Mouse (Mus musculus) neural tube, embryonic 14.5 days (tissue): ENCODE measurements around the gene Park7. TPM values are rescaled to one million over a fixed set of nuclear protein-coding genes. Genes with fewer than 3 reads are reported as not detected.

Experiments
- ATAC-seq: fragments of 200-750 bp; cut with Nextera tagmentation; 2 replicates; pipeline ENCODE4 v1.8.0; 2017; ENCODE audit warnings: low read depth, mild to moderate bottlenecking, moderate TSS enrichment, moderate library complexity
- H3K27ac ChIP-seq: fragments of 300-500 bp; sonication (generic); 2 replicates; pipeline ENCODE4 v1.5.1; 2014; ENCODE audit warnings: low read depth, mild to moderate bottlenecking, control low read depth, low read length, moderate library complexity, mixed read lengths
- H3K27me3 ChIP-seq: fragments of 300-500 bp; sonication (generic); 2 replicates; pipeline ENCODE4 v1.6.1; 2014; ENCODE audit warnings: low read length; ENCODE audit not compliant: control insufficient read depth, insufficient read depth
- H3K36me3 ChIP-seq: fragments of 300-500 bp; sonication (generic); 2 replicates; pipeline ENCODE4 v1.6.1; 2014; ENCODE audit warnings: low read length, mixed read lengths; ENCODE audit not compliant: control insufficient read depth, insufficient read depth
- H3K4me1 ChIP-seq: fragments of 300-500 bp; sonication (generic); 2 replicates; pipeline ENCODE4 v1.6.1; 2014; ENCODE audit warnings: low read length; ENCODE audit not compliant: control insufficient read depth, insufficient read depth
- H3K4me2 ChIP-seq: fragments of 300-500 bp; sonication (generic); 2 replicates; pipeline ENCODE4 v1.6.1; 2014; ENCODE audit warnings: mild to moderate bottlenecking, low read depth, low read length, control low read depth
- H3K4me3 ChIP-seq: fragments of 300-500 bp; sonication (generic); 2 replicates; pipeline ENCODE4 v1.5.1; 2014; ENCODE audit warnings: low read depth, low read length, control low read depth, mixed read lengths
- H3K9ac ChIP-seq: fragments of 300-500 bp; sonication (generic); replicated peaks from 2 replicates; pipeline ENCODE4 v1.6.1; 2014; ENCODE audit warnings: low read depth, mild to moderate bottlenecking, control low read depth, low read length, mixed read lengths
- H3K9me3 ChIP-seq: fragments of 300-500 bp; sonication (generic); 2 replicates; pipeline ENCODE4 v1.6.1; 2016; ENCODE audit warnings: low read length; ENCODE audit not compliant: control insufficient read depth
- WGBS: fragments of 180-500 bp; shearing (Covaris S2); extraction: QIAGEN DNeasy Blood & Tissue Kit; methylation state at CpG from one replicate; pipeline ENCODE4 v1.1.7; 2014; 5-methylcytosine and 5-hydroxymethylcytosine counted together
- polyA plus RNA-seq: library from polyadenylated mRNA; unstranded; fragments of >200 nt; fragmentation: Nextera tagmentation; extraction: Ambion mirVana; gene quantifications from 2 replicates; pipeline ENCODE4 v1.2.1, GENCODE M21; 2014

The Park7 gene
- polyA plus RNA-seq, 1 experiment from 2014 or later: 397 TPM

GRCm38 (mm10) chr4:150872139-150872651 is 42.0 kb downstream of the Park7 start:
- Histone ChIP-seq H3K27me3 (no peaks in the 10 kb centered on the region), H3K4me1 (peaks cover 13% of the 10 kb centered on the region), H3K4me2 (0 out of 2 replicates have a peak overlapping the region, but pooled peaks have one; percentile 14), H3K9ac (no peak overlapping the region), H3K4me3 (no peak overlapping the region), H3K9me3 (no peaks in the 10 kb centered on the region), H3K27ac (peak overlapping the region; percentile 69), H3K36me3 (peaks cover 8% of the 10 kb centered on the region)
- 0 out of 2 replicates have a peak, but pooled peaks have one; percentile 17 for ATAC-seq
- 43% methylated on average over 9 of the region's 9 CpGs for WGBS

GRCm38 (mm10) chr4:150871392-150872138 is 42.7 kb downstream of the Park7 start:
- ATAC-seq: peak; percentile 61; the same call in 1 of the 2 replicates
- no peaks in the 10 kb centered on the region for H3K9me3 ChIP-seq
- H3K36me3 ChIP-seq: peaks cover 15% of the 10 kb centered on the region
- H3K9ac ChIP-seq: no peak overlapping the region
- WGBS: 26% methylated on average over 10 of the region's 10 CpGs
- no peak overlapping the region for H3K4me3 ChIP-seq
- H3K4me1 ChIP-seq: peaks cover 13% of the 10 kb centered on the region
- H3K27ac ChIP-seq: peak overlapping the region; percentile 69
- H3K27me3 ChIP-seq: no peaks in the 10 kb centered on the region
- 0 out of 2 replicates have a peak overlapping the region, but pooled peaks have one; percentile 14 for H3K4me2 ChIP-seq

GRCm38 (mm10) chr4:150870963-150871391 is 43.3 kb downstream of the Park7 start:
- 88% methylated on average over 13 of the region's 13 CpGs for WGBS
- Histone ChIP-seq H3K27me3 (no peaks in the 10 kb centered on the region), H3K36me3 (peaks cover 20% of the 10 kb centered on the region), H3K9ac (no peak overlapping the region), H3K4me1 (peaks cover 13% of the 10 kb centered on the region), H3K9me3 (no peaks in the 10 kb centered on the region), H3K4me3 (no peak overlapping the region), H3K27ac (no peak overlapping the region), H3K4me2 (no peak overlapping the region)
- ATAC-seq: no peak

GRCm38 (mm10) chr4:150869276-150870197 is 44.7 kb downstream of the Park7 start:
- ATAC-seq: no peak
- H3K9ac ChIP-seq: no peak overlapping the region
- no peaks in the 10 kb centered on the region for H3K9me3 ChIP-seq

GRCm38 (mm10) chr4:150868859-150869258 is 45.4 kb downstream of the Park7 start:
- Histone ChIP-seq H3K27me3 (no peaks in the 10 kb centered on the region), H3K27ac (no peak overlapping the region), H3K36me3 (peaks cover 26% of the 10 kb centered on the region), H3K4me3 (no peak overlapping the region), H3K9me3 (no peaks in the 10 kb centered on the region), H3K4me1 (peaks cover 13% of the 10 kb centered on the region), H3K4me2 (no peak overlapping the region), H3K9ac (no peak overlapping the region)
- 87% methylated on average over 2 of the region's 2 CpGs for WGBS
- ATAC-seq: no peak

More at GRCm38 (mm10) chr4:150869276-150870197, 44.7 kb downstream of the Park7 start:
- peaks cover 26% of the 10 kb centered on the region for H3K36me3 ChIP-seq
- 82% methylated on average over 17 of the region's 17 CpGs for WGBS
- H3K4me2 ChIP-seq: no peak overlapping the region
- H3K27me3 ChIP-seq: no peaks in the 10 kb centered on the region
- H3K4me3 ChIP-seq: no peak overlapping the region
- H3K27ac ChIP-seq: no peak overlapping the region
- peaks cover 13% of the 10 kb centered on the region for H3K4me1 ChIP-seq

GRCm38 (mm10) chr4:150868161-150868560 is 46.1 kb downstream of the Park7 start:
- H3K9ac ChIP-seq: no peak overlapping the region
- no peaks in the 10 kb centered on the region for H3K9me3 ChIP-seq
- no peak overlapping the region for H3K4me3 ChIP-seq
- no peak for ATAC-seq
- no peak overlapping the region for H3K4me2 ChIP-seq
- peaks cover 13% of the 10 kb centered on the region for H3K4me1 ChIP-seq
- H3K27me3 ChIP-seq: no peaks in the 10 kb centered on the region
- H3K27ac ChIP-seq: no peak overlapping the region
- 83% methylated on average over 6 of the region's 6 CpGs for WGBS
- peaks cover 26% of the 10 kb centered on the region for H3K36me3 ChIP-seq

GRCm38 (mm10) chr4:150866494-150866893 is 47.7 kb downstream of the Park7 start:
- H3K36me3 ChIP-seq: peaks cover 26% of the 10 kb centered on the region
- 97% methylated on average over 10 of the region's 12 CpGs for WGBS
- no peak for ATAC-seq
- H3K27ac ChIP-seq: no peak overlapping the region
- no peak overlapping the region for H3K4me2 ChIP-seq
- H3K9me3 ChIP-seq: no peaks in the 10 kb centered on the region
- H3K9ac ChIP-seq: no peak overlapping the region
- H3K27me3 ChIP-seq: no peaks in the 10 kb centered on the region
- no peak overlapping the region for H3K4me3 ChIP-seq
- H3K4me1 ChIP-seq: peaks cover 3% of the 10 kb centered on the region; the same call in 1 of the 2 replicates

- no peak overlapping the region for H3K4me3 ChIP-seq
- ATAC-seq: no peak
- 95% methylated on average over 11 of the region's 11 CpGs for WGBS
These were observed 48.2 kb downstream of the Park7 start for GRCm38 (mm10) chr4:150866069-150866468.

More at GRCm38 (mm10) chr4:150866069-150866468, 48.2 kb downstream of the Park7 start:
- Histone ChIP-seq H3K27me3 (no peaks in the 10 kb centered on the region), H3K9ac (no peak overlapping the region), H3K4me2 (no peak overlapping the region), H3K27ac (no peak overlapping the region), H3K36me3 (peaks cover 26% of the 10 kb centered on the region), H3K9me3 (no peaks in the 10 kb centered on the region), H3K4me1 (no peaks in the 10 kb centered on the region; the same call in 1 of the 2 replicates)
